Mouse (Mus musculus) forebrain, embryonic 11.5 days (tissue): ENCODE measurements around the gene Adam1b. TPM values are rescaled to one million over a fixed set of nuclear protein-coding genes. Genes with fewer than 3 reads are reported as not detected.

Source experiments
- ATAC-seq: fragments of 200-750 bp; cut with Nextera tagmentation; replicated peaks from 2 replicates; pipeline ENCODE4 v1.8.0; 2017; ENCODE audit warnings: moderate TSS enrichment; ENCODE audit not compliant: low FRiP score
- DNase-seq: peaks from one replicate; pipeline ENCODE4 v3.0.0-alpha.2; 2017; ENCODE audit warnings: low spot score
- H3K27ac ChIP-seq: fragments of 300-500 bp; sonication (generic); 2 replicates; pipeline ENCODE4 v1.5.1; 2014; ENCODE audit warnings: low read depth, low read length
- H3K27me3 ChIP-seq: fragments of 300-500 bp; sonication (generic); 2 replicates; pipeline ENCODE4 v1.6.1; 2014; ENCODE audit warnings: mild to moderate bottlenecking, low read length, mixed read lengths; ENCODE audit not compliant: control insufficient read depth, insufficient read depth
- H3K36me3 ChIP-seq: fragments of 300-500 bp; sonication (generic); 2 replicates; pipeline ENCODE4 v1.6.1; 2014; ENCODE audit warnings: mild to moderate bottlenecking, low read length, moderate library complexity, mixed read lengths; ENCODE audit not compliant: control insufficient read depth, insufficient read depth
- H3K4me1 ChIP-seq: fragments of 300-500 bp; sonication (generic); replicated peaks from 2 replicates; pipeline ENCODE4 v1.6.1; 2014; ENCODE audit warnings: low read length, mixed read lengths; ENCODE audit not compliant: control insufficient read depth, insufficient read depth
- H3K4me2 ChIP-seq: fragments of 300-500 bp; sonication (generic); 2 replicates; pipeline ENCODE4 v1.6.1; 2014; ENCODE audit warnings: low read depth, mild to moderate bottlenecking, low read length, moderate library complexity, mixed read lengths; ENCODE audit not compliant: severe bottlenecking
- H3K4me3 ChIP-seq: fragments of 300-500 bp; sonication (generic); 2 replicates; pipeline ENCODE4 v1.5.1; 2014; ENCODE audit warnings: low read depth, low read length
- H3K9ac ChIP-seq: fragments of 300-500 bp; sonication (generic); 2 replicates; pipeline ENCODE4 v1.6.1; 2014; ENCODE audit warnings: low read length
- H3K9me3 ChIP-seq: fragments of 300-500 bp; sonication (generic); 2 replicates; pipeline ENCODE4 v1.6.1; 2016; ENCODE audit warnings: low read length, mixed read lengths; ENCODE audit not compliant: control insufficient read depth
- WGBS: fragments of 180-500 bp; shearing (Covaris S2); extraction: QIAGEN DNeasy Blood & Tissue Kit; methylation state at CpG from one replicate; pipeline ENCODE4 v1.1.7; 2014; 5-methylcytosine and 5-hydroxymethylcytosine counted together
- polyA plus RNA-seq: library from polyadenylated mRNA; unstranded; fragments of >200 nt; fragmentation: Nextera tagmentation; extraction: Ambion mirVana; gene quantifications from 2 replicates; pipeline ENCODE4 v1.2.1, GENCODE M21; 2014

Adam1b gene
- polyA plus RNA-seq, 1 experiment from 2014 or later = 0.07 TPM

DNA sequence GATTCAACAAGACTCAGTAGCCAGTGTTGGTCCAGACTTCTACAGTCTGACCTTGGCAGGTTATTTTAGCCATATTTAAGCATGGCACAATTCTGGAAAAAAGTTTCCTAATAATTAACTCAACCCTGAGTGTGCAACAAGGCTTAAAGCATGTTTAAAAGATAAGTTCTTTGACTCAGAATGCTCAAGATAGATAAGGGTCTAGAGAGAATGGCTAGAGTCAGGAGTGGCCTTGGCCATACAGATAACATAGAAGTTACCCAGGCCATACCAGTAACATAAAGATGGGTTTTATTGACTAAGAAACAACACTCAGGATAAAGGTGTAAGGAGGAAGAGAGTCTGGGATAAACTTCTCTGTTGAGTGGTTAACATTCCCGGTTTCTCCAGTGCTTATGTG, 27.2 kb downstream of the Adam1b start:
- no peak overlapping the region for H3K27ac ChIP-seq
- no peak for ATAC-seq
- no peaks in the 10 kb centered on the region for H3K9me3 ChIP-seq
- no peak overlapping the region for H3K4me2 ChIP-seq
- no peak for DNase-seq
- no peak overlapping the region for H3K4me3 ChIP-seq
- H3K4me1 ChIP-seq = no peaks in the 10 kb centered on the region
- no peaks in the 10 kb centered on the region for H3K27me3 ChIP-seq
- no peaks in the 10 kb centered on the region for H3K36me3 ChIP-seq
- 91% methylated on average over 1 of the region's 1 CpGs for WGBS
- H3K9ac ChIP-seq = no peak overlapping the region

- no peaks in the 10 kb centered on the region for H3K36me3 ChIP-seq
- H3K4me3 ChIP-seq = no peak overlapping the region
- ATAC-seq (no peak), DNase-seq (no peak)
- WGBS = 67% methylated on average over 7 of the region's 7 CpGs
- no peak overlapping the region for H3K4me2 ChIP-seq
- H3K9me3 ChIP-seq = no peaks in the 10 kb centered on the region
- no peak overlapping the region for H3K27ac ChIP-seq
- no peaks in the 10 kb centered on the region for H3K4me1 ChIP-seq
- H3K27me3 ChIP-seq = no peaks in the 10 kb centered on the region
- no peak overlapping the region for H3K9ac ChIP-seq
Measured at GRCm38 (mm10) chr5:121474610-121475009, 28.6 kb downstream of the Adam1b start.

DNA sequence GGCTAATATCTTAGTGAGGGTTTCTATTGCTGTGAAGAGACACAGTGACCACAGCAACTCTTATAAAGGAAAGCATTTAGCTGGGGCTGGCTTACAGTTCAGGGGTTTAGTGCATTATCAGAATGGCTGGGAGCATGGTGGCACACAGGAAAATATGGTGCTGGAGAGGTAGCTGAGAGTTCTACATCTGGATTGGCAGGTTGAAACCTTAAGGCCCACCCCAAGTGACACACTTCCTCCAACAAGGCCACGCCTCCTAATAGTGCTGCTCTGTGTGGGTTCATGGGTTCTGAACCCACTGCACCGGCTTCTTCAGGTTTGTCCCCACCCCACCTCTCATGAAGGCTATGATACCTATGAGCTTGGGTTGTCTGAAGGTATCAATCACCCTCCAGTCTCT, 30.8 kb downstream of the Adam1b start:
- H3K36me3 ChIP-seq = no peaks in the 10 kb centered on the region

GRCm38 (mm10) chr5:121469566-121469965, 33.7 kb downstream of the Adam1b start:
- DNase-seq (no peak), ATAC-seq (no peak)
- Histone ChIP-seq H3K27me3 (no peaks in the 10 kb centered on the region), H3K27ac (no peak overlapping the region), H3K36me3 (no peaks in the 10 kb centered on the region), H3K4me2 (no peak overlapping the region), H3K4me1 (no peaks in the 10 kb centered on the region), H3K9ac (no peak overlapping the region), H3K4me3 (no peak overlapping the region), H3K9me3 (no peaks in the 10 kb centered on the region)
- 62% methylated on average over 3 of the region's 3 CpGs for WGBS

More for the DNA sequence above, 30.8 kb downstream of the Adam1b start:
- no peaks in the 10 kb centered on the region for H3K27me3 ChIP-seq
- no peak overlapping the region for H3K4me3 ChIP-seq
- DNase-seq (no peak), ATAC-seq (no peak)
- 92% methylated on average over 2 of the region's 2 CpGs for WGBS
- no peaks in the 10 kb centered on the region for H3K9me3 ChIP-seq
- H3K4me1 ChIP-seq = no peaks in the 10 kb centered on the region
- H3K4me2 ChIP-seq = no peak overlapping the region
- H3K9ac ChIP-seq = no peak overlapping the region
- no peak overlapping the region for H3K27ac ChIP-seq

DNA sequence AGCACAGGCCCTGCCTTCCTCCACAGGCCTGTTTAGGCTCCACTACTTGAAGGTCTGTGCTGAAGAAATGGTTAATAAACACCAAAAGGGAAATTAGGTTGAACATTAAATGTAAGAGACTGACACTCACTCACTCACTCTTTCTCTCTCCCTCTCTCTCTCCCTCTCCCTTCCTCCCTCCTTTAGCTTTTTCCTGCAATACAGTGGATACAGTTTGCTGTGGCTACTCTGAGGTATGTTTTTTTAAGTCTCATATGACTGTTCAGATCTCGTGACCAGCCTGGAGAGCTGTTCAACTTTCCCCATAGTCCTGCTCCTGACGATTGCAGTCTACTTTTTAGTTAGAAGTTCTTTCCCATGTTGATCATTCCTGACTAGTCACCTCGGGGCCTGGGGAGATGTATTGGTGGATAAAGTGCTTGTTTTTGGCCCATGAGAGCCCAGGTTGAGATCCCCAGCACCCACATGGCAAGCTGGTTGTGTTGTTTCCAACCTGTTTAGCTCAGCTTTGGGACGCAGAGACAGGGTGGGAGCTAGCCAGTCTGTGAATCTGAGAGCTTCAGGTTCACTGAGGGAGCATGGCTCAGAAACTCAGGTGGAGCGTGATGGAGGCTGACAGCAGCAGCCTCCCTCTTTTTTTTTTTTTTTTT, 39.5 kb downstream of the Adam1b start:
- H3K4me2 ChIP-seq = no peak overlapping the region
- no peak overlapping the region for H3K27ac ChIP-seq
- no peaks in the 10 kb centered on the region for H3K36me3 ChIP-seq
- DNase-seq (no peak), ATAC-seq (no peak)
- H3K4me3 ChIP-seq = no peak overlapping the region
- no peak overlapping the region for H3K9ac ChIP-seq
- no peaks in the 10 kb centered on the region for H3K9me3 ChIP-seq
- WGBS = 81% methylated on average over 5 of the region's 5 CpGs
- no peaks in the 10 kb centered on the region for H3K27me3 ChIP-seq
- H3K4me1 ChIP-seq = no peaks in the 10 kb centered on the region

DNA sequence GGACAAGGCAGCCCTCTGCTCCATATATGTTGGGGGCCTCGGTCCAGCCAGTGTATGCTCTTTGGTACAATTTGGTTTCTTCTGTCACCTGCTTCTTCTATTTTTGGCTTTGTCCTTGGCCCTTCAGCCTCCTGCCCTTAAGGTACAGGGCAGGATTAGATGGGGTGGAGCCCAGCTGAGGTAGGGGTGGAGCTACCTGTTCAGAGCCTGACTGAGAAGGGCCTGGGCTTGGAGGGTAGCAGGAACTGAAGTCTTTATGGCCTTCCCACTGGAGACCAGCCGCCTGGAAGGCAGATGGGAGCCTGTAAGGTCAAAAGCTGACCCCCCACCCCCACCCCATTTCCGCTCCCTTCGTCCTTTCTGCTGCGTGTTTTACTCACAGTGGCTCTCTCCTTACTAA, 40.3 kb downstream of the Adam1b start:
- Histone ChIP-seq H3K9ac (no peak overlapping the region), H3K27me3 (no peaks in the 10 kb centered on the region), H3K9me3 (no peaks in the 10 kb centered on the region), H3K4me1 (no peaks in the 10 kb centered on the region), H3K36me3 (no peaks in the 10 kb centered on the region), H3K4me3 (no peak overlapping the region), H3K27ac (no peak overlapping the region), H3K4me2 (no peak overlapping the region)
- no peak for ATAC-seq
- no peak for DNase-seq
- 78% methylated on average over 5 of the region's 5 CpGs for WGBS

DNA sequence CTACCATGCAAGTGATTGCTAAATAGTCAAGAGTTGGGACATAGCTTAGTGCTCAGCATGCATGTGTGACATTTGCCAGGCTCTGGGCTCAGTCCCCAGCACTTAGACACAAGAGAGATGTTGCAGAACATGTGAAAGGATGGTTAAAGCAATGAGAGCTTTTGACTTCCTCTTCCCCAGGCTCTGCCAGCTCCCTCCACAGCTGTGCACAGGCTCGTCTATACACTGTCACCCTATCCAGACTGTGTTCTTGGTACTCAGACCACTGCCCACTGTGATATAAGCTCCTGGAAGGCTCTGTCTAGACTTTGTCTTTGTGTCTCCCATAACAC, 41.1 kb downstream of the Adam1b start:
- H3K4me2 ChIP-seq = no peak overlapping the region
- ATAC-seq (no peak), DNase-seq (no peak)
- no peak overlapping the region for H3K4me3 ChIP-seq
- H3K27me3 ChIP-seq = no peaks in the 10 kb centered on the region
- 40% methylated on average over 1 of the region's 1 CpGs for WGBS
- H3K9ac ChIP-seq = no peak overlapping the region
- no peaks in the 10 kb centered on the region for H3K36me3 ChIP-seq
- H3K4me1 ChIP-seq = no peaks in the 10 kb centered on the region
- no peaks in the 10 kb centered on the region for H3K9me3 ChIP-seq
- H3K27ac ChIP-seq = no peak overlapping the region

DNA sequence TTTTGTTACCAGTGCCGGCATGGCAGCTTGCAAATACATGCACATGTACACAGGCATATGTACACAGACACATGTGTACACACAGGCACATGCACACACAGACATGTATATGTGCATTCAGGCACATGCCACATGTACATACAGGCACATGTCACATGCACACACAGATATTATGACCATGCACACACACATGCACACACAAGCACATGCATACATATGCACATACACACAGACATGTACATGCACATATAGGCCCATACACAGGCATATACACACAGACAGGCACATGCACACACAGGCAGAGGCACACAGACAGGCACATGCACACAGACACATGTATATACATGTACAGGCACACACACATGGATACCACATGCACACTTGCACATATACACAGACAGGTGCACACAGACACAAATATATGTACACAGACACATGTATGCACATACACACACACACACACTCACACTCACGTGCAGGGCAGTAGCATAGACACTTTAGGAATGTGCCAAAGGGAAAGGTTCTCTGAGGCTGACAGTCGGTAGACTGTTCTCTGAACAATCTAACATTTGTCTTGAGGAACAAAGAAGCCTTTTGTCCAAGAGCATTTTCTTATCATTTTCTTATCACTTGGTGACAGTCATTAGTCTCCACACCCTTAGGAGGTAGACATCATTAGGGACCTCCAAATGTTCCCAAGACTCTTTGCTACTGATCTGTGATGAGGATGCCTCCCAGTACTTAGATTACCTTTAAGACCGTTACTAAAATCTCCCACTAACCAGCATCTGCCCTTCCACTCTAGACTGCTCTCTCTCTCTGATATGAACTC, 41.7 kb downstream of the Adam1b start:
- no peak overlapping the region for H3K9ac ChIP-seq
- H3K36me3 ChIP-seq = no peaks in the 10 kb centered on the region
- H3K27ac ChIP-seq = no peak overlapping the region
- H3K9me3 ChIP-seq = no peaks in the 10 kb centered on the region
- no peak for ATAC-seq
- no peak overlapping the region for H3K4me2 ChIP-seq
- H3K4me1 ChIP-seq = no peaks in the 10 kb centered on the region
- no peaks in the 10 kb centered on the region for H3K27me3 ChIP-seq
- WGBS = 75% methylated on average over 4 of the region's 4 CpGs
- DNase-seq = no peak
- H3K4me3 ChIP-seq = no peak overlapping the region
